In genomic region chr17:32621018-32621417, GRCm38 (mm10) we compare ENCODE assay signal across 33 mouse cellular contexts. TPM values are rescaled to one million over a fixed set of nuclear protein-coding genes. Genes with fewer than 3 reads are reported as not detected.
"Had no signal": no experiment of that assay in that cellular context is flagged by ENCODE, and none has a peak within 500 bp of the region (broad histone marks: within the 10 kb centered on the region; RNA-seq: fewer than 3 reads in every experiment).

TSS of gene Cyp4f37 (plus strand) at chr17:32621309.

RNA-seq across cellular contexts. Expression of gene Cyp4f37, which starts in this region (rescaled TPM):
- total RNA-seq: gastrocnemius, adult 18-20 months; gastrocnemius, adult 8-10 months; gastrocnemius, postnatal 14 days; gastrocnemius, postnatal 36 days; heart, adult 18-20 months; heart, adult 8-10 months; heart, postnatal 14 days; heart, postnatal 36 days; layer of hippocampus, adult 18-20 months; layer of hippocampus, adult 8-10 months; layer of hippocampus, postnatal 14 days; layer of hippocampus, postnatal 36 days; left cerebral cortex, adult 18-20 months; left cerebral cortex, adult 8-10 months; left cerebral cortex, postnatal 10 days; left cerebral cortex, postnatal 25 days; left cerebral cortex, postnatal 4 days; liver, adult 2 months had no signal
- polyA plus RNA-seq: heart, embryonic 10.5 days; heart, embryonic 12.5 days; heart, embryonic 14.5 days; heart, postnatal 0 days; hindbrain, embryonic 10.5 days; hindbrain, embryonic 12.5 days; hindbrain, embryonic 16.5 days; inflammation-experienced regulatory T-cells, adult 6 months; kidney, embryonic 15.5 days; kidney, postnatal 0 days; large intestine, adult 2 months; limb, embryonic 11.5 days; limb, embryonic 13.5 days; limb, embryonic 15.5 days; liver, adult 2 months; liver, embryonic 12.5 days had no signal
